Mouse (Mus musculus) testis, postnatal 14 days (tissue): ENCODE results near the gene Hist1h2ac.
"Not testable (repeated sequence)": the region's sequence is repeated elsewhere in the genome, so short reads cannot be mapped to it uniquely, and the experiment has no call there.

Source experiments
- DNase-seq: peaks from one replicate; pipeline ENCODE4 v3.0.0; 2021; ENCODE audit warnings: low spot score

Hist1h2ac gene

DNA sequence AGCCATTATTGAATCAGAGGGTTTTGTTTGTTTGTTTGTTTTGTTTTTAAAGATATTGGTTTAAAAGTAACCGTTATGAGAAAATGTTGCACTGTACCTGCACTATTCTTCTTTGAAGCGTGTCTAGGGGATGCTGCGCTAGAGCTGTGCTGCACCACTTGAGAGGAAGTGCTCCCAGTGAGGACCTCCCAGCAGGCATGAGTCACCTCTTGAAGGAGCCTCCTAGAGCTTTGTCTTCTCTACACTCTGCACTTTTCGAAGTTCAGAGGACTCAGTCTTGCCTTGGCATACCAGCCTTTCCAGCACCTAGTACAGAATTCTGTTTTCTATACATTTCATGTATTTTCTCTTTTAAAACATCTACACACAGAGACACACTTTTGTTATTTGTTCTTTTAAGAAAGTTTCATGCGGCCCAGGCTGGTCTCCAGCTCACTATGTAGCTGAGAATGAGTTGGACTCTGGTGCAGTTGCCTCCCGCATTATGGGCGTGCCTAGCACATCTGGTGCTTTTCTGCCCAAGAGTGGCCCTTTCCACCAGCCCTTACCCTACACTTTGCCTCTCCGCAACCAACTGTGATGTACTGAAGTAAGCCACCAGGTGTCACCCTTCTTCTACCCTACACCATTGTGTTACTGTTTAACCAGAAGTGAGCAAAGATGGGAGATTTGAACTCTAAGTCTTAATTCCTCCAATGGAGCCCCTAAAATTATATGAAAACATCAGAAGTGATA lies 17.2 kb upstream of the Hist1h2ac start:
- peak; percentile 57 for DNase-seq

GRCm38 (mm10) chr13:23699767-23700166 lies 16.0 kb upstream of the Hist1h2ac start:
- DNase-seq, result peak; percentile 2

- peak; percentile 3 for DNase-seq
Measured at GRCm38 (mm10) chr13:23698996-23699395, 15.2 kb upstream of the Hist1h2ac start.

DNA sequence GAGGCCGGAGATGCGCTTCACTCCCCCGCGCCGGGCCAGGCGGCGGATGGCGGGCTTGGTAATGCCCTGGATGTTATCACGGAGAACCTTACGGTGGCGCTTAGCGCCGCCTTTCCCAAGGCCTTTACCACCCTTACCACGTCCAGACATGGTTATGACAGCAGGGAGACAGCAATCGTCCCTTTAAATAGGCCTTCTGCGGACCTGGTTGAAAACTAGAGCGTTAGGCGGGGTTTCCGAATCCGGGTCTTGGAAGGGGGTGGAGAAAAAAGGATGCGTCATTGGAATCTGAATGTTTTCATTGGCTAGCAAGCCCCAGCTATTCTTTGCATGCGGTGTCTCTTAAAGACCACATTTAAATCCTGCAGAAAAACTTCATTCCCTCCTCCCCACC lies 14.5 kb upstream of the Hist1h2ac start, which contains the start of gene Hist1h4c:
Gene Hist1h4c (minus strand): TSS at position 155 of the 394 bp plus-strand sequence.
- peak; percentile 99 for DNase-seq

DNA sequence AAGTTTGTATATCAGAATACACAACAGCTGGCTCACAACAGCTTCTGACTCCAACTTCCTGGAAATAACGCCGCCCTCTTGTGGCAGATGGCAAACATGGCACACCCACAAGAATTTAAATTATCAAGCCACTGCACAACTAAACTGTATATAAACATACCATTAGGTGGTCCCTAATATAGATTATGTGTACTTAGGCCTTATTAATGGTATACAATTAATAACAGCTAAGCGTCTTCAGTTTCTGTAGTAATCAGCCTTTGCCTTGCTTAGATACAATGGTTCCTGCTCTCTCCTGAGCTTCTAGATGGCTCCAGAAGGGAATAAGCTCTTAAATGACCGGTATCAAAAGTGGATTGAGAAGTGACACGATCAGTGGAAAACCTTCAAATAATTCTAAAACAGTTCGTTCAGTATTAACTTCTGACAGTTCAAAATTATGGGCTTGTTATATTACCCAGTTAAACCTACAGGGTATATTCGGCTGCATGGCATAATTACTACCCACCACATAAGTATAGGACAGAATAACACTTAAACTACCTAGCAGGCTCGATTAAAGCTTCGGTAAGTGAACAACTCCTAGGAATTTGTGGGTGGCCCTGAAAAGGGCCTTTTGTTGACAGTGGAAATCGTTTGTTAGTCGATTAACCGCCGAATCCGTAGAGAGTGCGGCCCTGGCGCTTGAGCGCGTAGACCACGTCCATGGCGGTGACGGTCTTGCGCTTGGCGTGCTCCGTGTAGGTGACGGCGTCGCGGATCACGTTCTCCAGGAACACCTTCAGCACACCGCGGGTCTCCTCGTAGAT lies 13.9 kb upstream of the Hist1h2ac start:
- DNase-seq, result peak; percentile 25

GRCm38 (mm10) chr13:23696061-23696474 lies 12.3 kb upstream of the Hist1h2ac start:
- DNase-seq, result peak; percentile 87

- no peak for DNase-seq
Measured at GRCm38 (mm10) chr13:23695514-23695913, 11.8 kb upstream of the Hist1h2ac start, which contains the start of gene Hist1h1t. Hist1h1t (plus strand) TSS chr13:23695814.

DNA sequence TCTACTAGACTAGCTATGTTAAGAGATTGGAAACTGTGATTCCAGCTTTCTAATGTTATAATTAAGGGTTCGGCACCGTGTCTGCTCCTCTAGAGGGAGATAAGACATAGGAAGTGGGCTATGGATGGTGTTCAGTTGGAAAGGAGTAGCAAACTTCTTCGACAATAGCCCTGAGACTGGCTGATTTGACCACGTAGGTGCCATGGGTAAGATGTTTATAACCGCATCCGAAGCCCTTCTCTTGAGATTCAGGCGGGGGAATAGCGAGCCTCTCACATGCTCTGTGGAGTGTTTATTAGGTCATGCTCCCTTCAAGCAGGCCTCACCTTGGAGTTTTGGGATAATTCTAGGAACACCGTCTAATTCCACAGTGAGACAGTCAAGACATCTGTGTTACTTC lies 11.2 kb upstream of the Hist1h2ac start:
- DNase-seq, result no peak

GRCm38 (mm10) chr13:23693856-23694440 lies 10.2 kb upstream of the Hist1h2ac start:
- no peak for DNase-seq

DNA sequence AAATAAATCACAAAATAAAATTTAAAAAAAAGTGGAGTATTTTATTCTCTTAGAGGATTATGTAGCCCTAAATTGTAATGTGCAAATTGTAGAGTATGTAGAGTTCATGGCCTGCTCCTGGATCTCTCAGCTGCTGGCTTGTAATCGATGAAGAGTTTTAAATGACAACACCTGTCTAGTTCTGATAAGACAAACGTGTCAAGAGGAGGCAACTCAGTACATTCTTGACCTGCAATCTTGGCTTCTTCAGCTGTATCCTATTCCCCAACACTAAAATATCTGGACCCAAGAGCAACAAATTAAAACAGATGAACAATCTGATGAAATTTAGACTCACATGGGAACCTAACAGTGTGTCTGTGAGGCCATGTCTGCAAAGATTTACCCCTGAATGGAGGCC lies 5.7 kb upstream of the Hist1h2ac start:
- no peak for DNase-seq

- DNase-seq, result no peak
Measured at GRCm38 (mm10) chr13:23688956-23689355, 5.2 kb upstream of the Hist1h2ac start.

DNA sequence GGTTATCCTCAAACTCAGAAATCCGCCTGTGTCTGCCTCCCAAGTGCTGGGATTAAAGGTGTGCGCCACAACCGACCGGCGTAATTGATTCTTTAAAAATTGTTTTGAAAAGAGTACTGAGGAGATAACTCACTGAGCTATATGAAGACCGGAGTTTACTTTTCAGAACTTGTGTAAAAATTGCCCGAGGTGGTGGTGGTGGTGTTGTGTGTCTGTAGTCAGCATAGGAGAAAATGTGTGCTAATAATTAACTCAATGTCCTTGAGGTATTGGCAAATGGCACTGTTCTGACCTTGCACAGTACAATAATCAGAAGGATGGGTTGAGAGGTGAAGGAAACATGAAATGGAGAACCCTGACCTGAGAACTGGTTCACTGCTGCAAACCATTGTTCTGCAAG lies 4.2 kb upstream of the Hist1h2ac start:
- no peak for DNase-seq

DNA sequence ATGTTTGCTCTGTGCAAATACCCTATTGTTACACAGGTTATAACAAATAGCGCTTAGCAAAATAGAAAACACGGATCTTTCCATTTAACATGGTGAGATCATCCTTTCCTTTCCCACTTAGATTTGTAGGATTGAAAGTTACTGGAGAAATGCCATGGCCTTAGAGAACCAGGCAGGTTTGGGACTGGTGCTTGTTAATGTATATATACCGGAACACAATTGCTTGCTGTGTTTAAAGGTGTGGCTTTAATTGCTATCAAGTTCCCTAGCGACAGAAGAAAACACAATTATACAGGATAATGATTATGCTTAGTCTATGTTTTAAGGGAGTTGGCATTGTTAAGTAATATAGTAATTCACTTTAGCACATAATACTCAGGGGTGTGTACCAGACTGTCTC lies 3.4 kb upstream of the Hist1h2ac start:
- no peak for DNase-seq

- no peak for DNase-seq
Measured at GRCm38 (mm10) chr13:23685966-23686365, 2.2 kb upstream of the Hist1h2ac start.

DNA sequence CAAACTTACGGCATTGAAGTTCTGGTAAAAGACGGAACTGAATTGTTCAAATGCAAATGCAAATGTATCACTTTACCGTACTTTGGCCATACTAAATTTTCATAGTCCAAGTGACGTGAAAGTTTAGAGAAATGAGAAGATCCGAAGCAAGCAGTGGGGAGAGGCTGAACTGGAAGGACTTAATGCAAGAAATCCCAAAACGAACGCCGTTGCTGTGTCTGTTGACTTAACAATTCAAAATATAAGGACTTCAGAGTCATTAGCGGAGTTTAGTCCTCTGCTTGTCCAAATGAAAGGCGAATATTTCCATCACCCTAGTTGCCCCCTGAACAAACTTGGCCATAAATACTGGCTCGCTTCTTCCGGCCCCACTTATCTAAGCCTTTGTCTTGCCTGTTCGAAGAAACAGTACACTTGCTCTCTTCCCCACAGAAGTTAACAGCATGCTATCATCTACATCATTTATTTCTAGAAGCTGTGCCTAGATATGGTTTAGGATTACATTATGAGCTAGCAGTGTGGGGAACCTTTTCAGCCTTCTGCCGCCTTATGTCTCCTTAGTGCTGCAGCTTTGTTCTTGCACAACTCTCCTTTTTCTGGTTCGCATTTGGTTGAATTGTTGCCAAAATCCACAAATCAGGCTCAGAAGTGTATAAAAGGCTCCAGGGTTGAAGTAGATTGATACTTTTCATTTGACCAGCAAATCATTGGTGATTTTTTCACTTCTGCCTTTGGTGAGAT lies 1.5 kb upstream of the Hist1h2ac start:
- no peak for DNase-seq

GRCm38 (mm10) chr13:23684295-23684945 lies 672 bp upstream of the Hist1h2ac start:
- peak; percentile 76 for DNase-seq

- DNase-seq, result not testable (repeated sequence)
Measured at GRCm38 (mm10) chr13:23682947-23683754, 597 bp downstream of the Hist1h2ac start.

DNA sequence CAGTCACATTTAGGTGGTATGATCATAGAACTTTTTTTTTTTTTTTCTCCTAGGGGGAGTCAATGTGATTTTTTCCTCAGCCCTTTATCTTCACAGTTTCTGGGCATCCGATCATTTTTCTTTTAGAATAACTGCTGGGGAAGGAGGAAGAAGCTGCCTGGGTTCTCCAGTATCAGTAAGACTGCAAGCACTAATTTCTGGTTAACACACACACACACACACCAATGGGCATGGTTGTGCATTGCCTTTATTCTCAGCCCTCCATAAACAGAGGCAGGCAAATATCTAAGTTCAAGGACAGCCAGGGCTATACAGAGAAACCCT lies 1.2 kb downstream of the Hist1h2ac start:
- no peak for DNase-seq

DNA sequence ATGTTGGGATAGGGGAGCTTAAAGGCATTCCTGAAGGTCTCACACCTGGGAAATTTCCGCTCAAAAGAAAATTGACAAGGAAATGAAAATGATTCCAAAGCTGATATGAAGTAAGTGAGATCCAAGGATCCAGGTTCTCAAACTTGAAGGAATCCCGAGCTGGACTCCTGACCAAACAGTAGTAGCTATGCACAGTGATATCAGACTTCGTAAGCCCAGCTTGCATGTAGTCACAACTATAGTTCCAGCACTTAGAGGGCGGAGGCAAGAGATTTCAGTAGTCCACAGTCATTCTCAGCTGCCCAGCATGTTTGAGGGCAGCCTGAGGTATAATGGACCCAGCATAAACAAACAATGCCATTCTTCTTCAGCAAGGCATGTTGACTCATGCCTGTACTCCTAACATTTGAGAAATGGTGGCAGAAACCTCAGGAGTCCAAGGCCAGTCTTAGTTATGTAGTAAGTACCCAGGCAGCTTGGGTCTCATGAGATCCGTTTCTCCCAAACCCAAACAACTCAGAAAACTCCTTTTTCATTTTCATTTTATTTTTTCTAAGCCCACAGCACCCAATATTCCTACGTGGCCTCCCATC lies 1.7 kb downstream of the Hist1h2ac start:
- no peak for DNase-seq

DNA sequence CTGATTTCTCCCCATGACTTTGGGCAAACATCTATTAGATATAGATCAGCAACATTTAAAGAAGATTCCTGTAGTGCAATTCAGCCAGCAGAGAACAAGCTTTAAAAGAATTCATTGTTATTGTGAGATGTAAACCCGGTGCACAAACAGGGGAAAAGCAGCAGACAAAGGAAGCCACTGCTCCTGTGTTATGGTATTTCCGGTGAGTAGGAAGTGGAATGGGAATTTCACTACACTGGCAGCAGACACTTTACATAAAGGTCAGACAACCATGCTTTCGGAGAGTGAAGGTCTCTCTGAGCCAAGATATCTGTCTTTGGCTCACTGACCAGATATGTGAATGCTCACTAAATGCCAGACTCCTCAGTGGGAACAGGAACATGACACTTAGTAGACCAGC lies 21.2 kb downstream of the Hist1h2ac start:
- DNase-seq, result no peak
